9 mouse cellular contexts compared by ENCODE assay signal in genomic region chr5:52132092-52132491, GRCm38 (mm10). TPM values are rescaled to one million over a fixed set of nuclear protein-coding genes. Genes with fewer than 3 reads are reported as not detected.
DNase-seq lines count a peak whose midpoint lies in the region; ATAC-seq and TF ChIP-seq lines count a peak whose summit lies in the region.
"Had no signal": no experiment of that assay in that cellular context is flagged by ENCODE, and none has a peak within 500 bp of the region (broad histone marks: within the 10 kb centered on the region; RNA-seq: fewer than 3 reads in every experiment).

No protein-coding gene starts in this region.

- DNase-seq in layer of hippocampus, postnatal 10 days (ENCODE audit: low spot score in 2 of 2) = peak; percentile 26 to 43
- no peak for DNase-seq in layer of hippocampus, adult 8-10 months (ENCODE audit: low spot score in 2 of 2)
- peak; percentile 77 for DNase-seq in R1 (ENCODE audit: low read depth, low spot score)
- DNase-seq in cerebellum, postnatal 36 days = peak; percentile 63 to 76
- peak; percentile 53 for DNase-seq in hindbrain, postnatal 0 days (ENCODE audit: low spot score)
- peak; percentile 72 for DNase-seq in retina, embryonic 14.5 days (ENCODE audit: low spot score)
- no peak for DNase-seq in urinary bladder, adult 18-20 months (ENCODE audit: low spot score in 2 of 2)

- peak; percentile 21; the same call in 1 of the 2 replicates for ATAC-seq in hindbrain, postnatal 0 days
- ATAC-seq in lung, embryonic 15.5 days (ENCODE audit: borderline replicate concordance, extremely low read depth, low FRiP score, low TSS enrichment) = 0 out of 2 replicates have a peak, but pooled peaks have one; percentile 60

- no peaks in the 10 kb centered on the region for H3K36me3 ChIP-seq in hindbrain, postnatal 0 days (ENCODE audit: insufficient read depth, low read length)
- H3K36me3 ChIP-seq in lung, embryonic 15.5 days = no peaks in the 10 kb centered on the region

- no peaks in the 10 kb centered on the region for H3K27me3 ChIP-seq in hindbrain, postnatal 0 days (ENCODE audit: insufficient read depth, low read length)
- H3K27me3 ChIP-seq in lung, embryonic 15.5 days = no peaks in the 10 kb centered on the region

- H3K27ac ChIP-seq in hindbrain, postnatal 0 days = no peak overlapping the region
- no peak overlapping the region for H3K27ac ChIP-seq in lung, embryonic 15.5 days

- 21% methylated on average over 9 of the region's 9 CpGs for WGBS in hindbrain, postnatal 0 days
- 19% methylated on average over 9 of the region's 9 CpGs for WGBS in lung, embryonic 15.5 days

- peak; percentile 73 for TF ChIP-seq CTCF in hindbrain, postnatal 0 days (IDR thresholded peaks at IDR 0.05; ENCODE audit: low read depth)

- H3K4me2 ChIP-seq in hindbrain, postnatal 0 days (ENCODE audit: low read depth, low read length) = no peak overlapping the region
- no peak overlapping the region for H3K4me2 ChIP-seq in lung, embryonic 15.5 days

- H3K9me3 ChIP-seq in hindbrain, postnatal 0 days (ENCODE audit: low read length) = no peaks in the 10 kb centered on the region
- H3K9me3 ChIP-seq in lung, embryonic 15.5 days = no peaks in the 10 kb centered on the region

- no peak overlapping the region for H3K9ac ChIP-seq in hindbrain, postnatal 0 days (replicated peaks; ENCODE audit: low read length)
- H3K9ac ChIP-seq in lung, embryonic 15.5 days = no peak overlapping the region

- no peak overlapping the region for H3K4me3 ChIP-seq in hindbrain, postnatal 0 days (ENCODE audit: low read length)
- H3K4me3 ChIP-seq in lung, embryonic 15.5 days = no peak overlapping the region
- H3K4me3 ChIP-seq: erythroblast, embryonic 14.5 days had no signal

- no peaks in the 10 kb centered on the region for H3K4me1 ChIP-seq in hindbrain, postnatal 0 days (ENCODE audit: insufficient read depth, low read length)
- H3K4me1 ChIP-seq in lung, embryonic 15.5 days = no peaks in the 10 kb centered on the region

RNA-seq across cellular contexts. Expression of gene Dhx15, which starts 58.2 kb away (rescaled TPM):
- total RNA-seq in layer of hippocampus, postnatal 10 days (2021) = 100 to 1,000 TPM in 1 of 2 experiments, 10 to 100 TPM in 1; 96.6 to 110 TPM
- total RNA-seq in layer of hippocampus, adult 8-10 months (2022) = 100 to 1,000 TPM in 1 of 4 experiments, 10 to 100 TPM in 3; 89.9 to 102 (median 96.7) TPM
- 82.3 and 92.3 TPM in 2 replicates for total RNA-seq in hindbrain, postnatal 0 days (2014; rRNA removed)
- 70.6 and 72.7 TPM in 2 replicates for polyA plus RNA-seq in hindbrain, postnatal 0 days (2015; fragmentation: Nextera tagmentation; extraction: Ambion mirVana)
- 166 and 171 TPM in 2 replicates for polyA plus RNA-seq in lung, embryonic 15.5 days (2015; fragmentation: Nextera tagmentation; extraction: Ambion mirVana)

Comparison
In these comparisons a context has a peak if more than half of its experiments do, and no peak if none do; other contexts are left out.
1. DNase-seq: peak in layer of hippocampus, postnatal 10 days (2 of 2), R1 (single experiment), cerebellum, postnatal 36 days (2 of 2), hindbrain, postnatal 0 days (single experiment) and retina, embryonic 14.5 days (single experiment); none in layer of hippocampus, adult 8-10 months (0 of 2) and urinary bladder, adult 18-20 months (0 of 2).